Mouse (Mus musculus): ENCODE data around the gene Them7.
A peak's percentile ranks its signal among the peaks of the same experiment; 100 is the strongest.

Them7 gene

GRCm38 (mm10) chr2:105380757-105381319 is 156.7 kb downstream of the Them7 start:
- no peak for DNase-seq

GRCm38 (mm10) chr2:105383063-105383462 is 158.9 kb downstream of the Them7 start:
- DNase-seq, result no peak

- DNase-seq, result no peak
Measured at GRCm38 (mm10) chr2:105384998-105385397, 160.9 kb downstream of the Them7 start.

- no peak for DNase-seq
Measured at GRCm38 (mm10) chr2:105386418-105386817, 162.3 kb downstream of the Them7 start.

GRCm38 (mm10) chr2:105389007-105389890 is 165.1 kb downstream of the Them7 start:
- DNase-seq, result no peak

- no peak for DNase-seq
Measured at GRCm38 (mm10) chr2:105390653-105391413, 166.7 kb downstream of the Them7 start.

- no peak for DNase-seq
Measured at GRCm38 (mm10) chr2:105391414-105391784, 167.3 kb downstream of the Them7 start.

- DNase-seq, result no peak
Measured at GRCm38 (mm10) chr2:105392514-105392913, 168.4 kb downstream of the Them7 start.

- no peak for DNase-seq
Measured at GRCm38 (mm10) chr2:105394375-105394774, 170.3 kb downstream of the Them7 start.

GRCm38 (mm10) chr2:105396066-105396465 is 171.9 kb downstream of the Them7 start:
- DNase-seq, result no peak

GRCm38 (mm10) chr2:105397446-105398211 is 173.5 kb downstream of the Them7 start:
- no peak for DNase-seq

GRCm38 (mm10) chr2:105398636-105399084 is 174.5 kb downstream of the Them7 start:
- no peak for DNase-seq

- peak; percentile 9 for DNase-seq
Measured at GRCm38 (mm10) chr2:105399085-105399891, 175.2 kb downstream of the Them7 start, which contains the start of gene Rcn1. Gene Rcn1 (minus strand): TSS chr2:105399319.

GRCm38 (mm10) chr2:105400558-105400957 is 176.4 kb downstream of the Them7 start:
- no peak for DNase-seq

GRCm38 (mm10) chr2:105402180-105402579 is 178.1 kb downstream of the Them7 start:
- no peak for DNase-seq

- DNase-seq, result no peak
Measured at GRCm38 (mm10) chr2:105408511-105408910, 184.4 kb downstream of the Them7 start.

GRCm38 (mm10) chr2:105409253-105409652 is 185.1 kb downstream of the Them7 start:
- DNase-seq, result no peak

- DNase-seq, result no peak
Measured at GRCm38 (mm10) chr2:105414309-105414708, 190.2 kb downstream of the Them7 start.

- no peak for DNase-seq
Measured at GRCm38 (mm10) chr2:105416046-105416659, 192.0 kb downstream of the Them7 start.

GRCm38 (mm10) chr2:105416660-105417348 is 192.7 kb downstream of the Them7 start:
- DNase-seq, result no peak

GRCm38 (mm10) chr2:105417663-105418062 is 193.5 kb downstream of the Them7 start:
- no peak for DNase-seq

Data from cerebellum, adult 9-11 months (tissue).